Mouse (Mus musculus) lung, adult 2 months (tissue): ENCODE data around the gene Insl5.

ENCODE experiments used
- CTCF ChIP-seq: fragments of 200-500 bp; IDR thresholded peaks from 2 replicates; pipeline ENCODE4 v1.5.1; 2011; ENCODE audit warnings: mild to moderate bottlenecking, low read length, control low read depth; ENCODE audit not compliant: insufficient read depth
- POLR2A ChIP-seq: fragments of 200-500 bp; IDR thresholded peaks from 2 replicates; pipeline ENCODE4 v1.6.1; 2011; ENCODE audit warnings: low read depth, mild to moderate bottlenecking, control low read depth, low read length, borderline replicate concordance; ENCODE audit errors: extremely low read depth

- TF ChIP-seq POLR2A (no peak), CTCF (no peak)
Measured at GRCm38 (mm10) chr4:103064421-103064820, 37.8 kb upstream of the Insl5 start.
